Mouse (Mus musculus): ENCODE data around the gene Dlgap5. TPM values are rescaled to one million over a fixed set of nuclear protein-coding genes. Genes with fewer than 3 reads are reported as not detected.

The Dlgap5 gene
- 63.3 and 76.0 TPM in 2 replicates for polyA plus RNA-seq (2012; rRNA removed)

DNA sequence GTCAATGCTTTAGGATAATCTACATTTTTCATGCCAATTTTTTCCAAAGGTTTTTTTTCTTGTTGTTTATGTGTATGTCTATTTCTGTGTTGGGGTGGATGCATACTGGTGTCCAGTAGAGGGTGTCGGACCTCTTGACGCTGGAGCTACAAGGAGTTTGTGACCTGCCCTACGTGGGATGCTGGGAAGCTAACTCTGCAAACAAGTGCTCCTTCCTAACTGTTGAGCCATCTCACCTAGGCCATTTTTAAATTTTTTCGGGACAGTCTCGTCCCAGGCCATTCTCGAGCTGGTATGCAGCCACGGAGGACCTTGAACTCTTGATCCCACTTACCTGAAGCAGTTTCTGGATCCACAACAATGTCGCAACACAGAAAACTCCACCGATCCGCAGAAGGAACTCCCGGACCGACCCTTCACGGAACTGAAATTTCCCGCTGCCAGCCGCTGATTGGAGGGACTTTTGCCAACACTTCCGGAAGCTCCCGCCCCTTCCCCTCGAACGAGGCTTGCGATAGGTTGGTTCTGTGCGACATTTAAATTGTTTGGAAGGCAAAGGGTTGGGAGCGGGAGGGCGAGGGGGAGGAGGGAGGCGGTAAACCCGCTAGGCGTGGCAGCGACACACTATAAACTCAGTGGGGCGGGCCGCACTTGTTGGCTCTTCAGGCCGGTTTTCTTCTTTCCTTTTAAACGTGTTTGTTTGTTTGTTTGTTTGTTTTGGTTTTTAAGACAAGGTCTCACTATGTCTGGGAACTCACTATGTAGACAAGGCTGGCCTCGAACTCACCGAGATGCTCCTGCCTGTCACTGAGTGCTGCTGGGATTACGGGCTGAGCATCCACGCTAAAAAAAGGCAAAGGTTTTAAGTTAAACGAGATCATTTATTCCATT, at the start of gene Dlgap5:
Gene Dlgap5, minus strand, starts transcription at position 633 of the 891 bp plus-strand sequence.

DNA sequence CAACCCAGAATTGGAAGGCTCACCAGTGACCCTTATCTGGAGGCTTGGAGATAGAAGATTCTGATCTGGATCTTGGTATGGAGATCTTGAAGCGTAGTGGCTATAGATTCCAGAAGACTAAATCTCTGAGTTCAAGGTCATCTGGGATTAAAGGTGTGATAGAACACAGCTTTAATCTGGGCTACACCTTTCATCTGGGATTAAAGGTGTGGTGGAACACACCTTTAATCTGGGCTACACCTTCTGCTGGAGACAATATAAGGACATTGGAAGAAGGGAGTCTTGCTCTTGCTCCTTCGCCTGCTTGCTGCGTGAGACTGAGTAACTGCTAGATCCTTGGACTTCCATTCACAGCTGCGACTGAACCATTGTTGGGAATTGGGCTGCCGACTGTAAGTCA, 31.9 kb upstream of the Dlgap5 start, which contains the start of gene Fbxo34:
Gene Fbxo34, plus strand, starts transcription at position 301 of the 400 bp plus-strand sequence.

DNA sequence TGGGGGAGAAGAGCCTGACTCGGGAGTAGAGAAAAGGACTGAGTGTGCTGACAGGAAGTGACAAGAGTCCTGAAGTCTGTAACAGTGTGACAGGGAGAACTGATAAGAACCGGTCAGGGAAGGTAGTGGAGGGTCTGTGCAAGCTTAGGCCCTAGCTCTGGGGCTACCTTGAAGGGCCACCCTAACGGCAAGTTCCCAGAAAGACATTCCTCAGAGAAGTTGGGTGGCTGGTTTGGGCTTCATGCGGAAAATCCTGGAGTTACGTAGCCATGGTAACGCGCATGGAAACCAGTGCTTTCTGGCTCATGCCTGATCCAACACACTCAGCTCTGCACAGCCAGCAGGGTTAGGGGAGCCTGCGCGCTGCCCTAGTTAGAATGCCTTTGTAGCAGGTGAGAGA, 50.7 kb downstream of the Dlgap5 start, which contains the start of gene Lgals3:
Gene Lgals3, plus strand, starts transcription at position 291 of the 400 bp plus-strand sequence.

Other genes starting within 250 kb of the Dlgap5 start
- gene Gch1, start 229.0 kb downstream of the Dlgap5 start, polyA plus RNA-seq (2012; rRNA removed) = 1.0 and 1.8 TPM in 2 replicates
- gene Wdhd1, start 141.6 kb downstream of the Dlgap5 start, polyA plus RNA-seq (2012; rRNA removed) = 48.1 and 87.3 TPM in 2 replicates
- 9.1 and 12.3 TPM in 2 replicates for gene Socs4, start 141.5 kb downstream of the Dlgap5 start, polyA plus RNA-seq (2012; rRNA removed)
- gene Mapk1ip1l, start 120.1 kb downstream of the Dlgap5 start, polyA plus RNA-seq (2012; rRNA removed) = 54.6 and 85.6 TPM in 2 replicates
- gene Lgals3, start 50.7 kb downstream of the Dlgap5 start, polyA plus RNA-seq (2012; rRNA removed) = 1.2 and 1.5 TPM in 2 replicates
- gene Fbxo34, start 32.0 kb upstream of the Dlgap5 start, polyA plus RNA-seq (2012; rRNA removed) = 12.9 and 18.8 TPM in 2 replicates
- 12.4 and 12.9 TPM in 2 replicates for gene Atg14, start 152.2 kb upstream of the Dlgap5 start, polyA plus RNA-seq (2012; rRNA removed)
- gene Ktn1, start 230.0 kb upstream of the Dlgap5 start, polyA plus RNA-seq (2012; rRNA removed) = 77.9 and 112 TPM in 2 replicates

Measured in central nervous system, embryonic 11.5 days (tissue).